Mouse (Mus musculus) lung, embryonic 15.5 days (tissue): ENCODE data around the gene Matn4. TPM values are rescaled to one million over a fixed set of nuclear protein-coding genes. Genes with fewer than 3 reads are reported as not detected.
A peak's percentile ranks its signal among the peaks of the same experiment; 100 is the strongest.

Source experiments
- ATAC-seq: fragments of 200-750 bp; cut with Nextera tagmentation; 2 replicates; pipeline ENCODE4 v1.8.0; 2017; ENCODE audit warnings: moderate number of reproducible peaks, borderline replicate concordance; ENCODE audit not compliant: low FRiP score, low TSS enrichment; ENCODE audit errors: extremely low read depth
- H3K27ac ChIP-seq: fragments of 300-500 bp; sonication (generic); 2 replicates; pipeline ENCODE4 v1.5.1; 2015; ENCODE audit warnings: moderate library complexity, mild to moderate bottlenecking, inconsistent platforms
- H3K27me3 ChIP-seq: fragments of 300-500 bp; sonication (generic); 2 replicates; pipeline ENCODE4 v1.6.1; 2015; ENCODE audit warnings: inconsistent platforms
- H3K36me3 ChIP-seq: fragments of 300-500 bp; sonication (generic); 2 replicates; pipeline ENCODE4 v1.6.1; 2015; ENCODE audit warnings: inconsistent platforms
- H3K4me1 ChIP-seq: fragments of 300-500 bp; sonication (generic); 2 replicates; pipeline ENCODE4 v1.6.1; 2015; ENCODE audit warnings: inconsistent platforms
- H3K4me2 ChIP-seq: fragments of 300-500 bp; sonication (generic); 2 replicates; pipeline ENCODE4 v1.6.1; 2015; ENCODE audit warnings: inconsistent platforms, mild to moderate bottlenecking, moderate library complexity
- H3K4me3 ChIP-seq: fragments of 300-500 bp; sonication (generic); 2 replicates; pipeline ENCODE4 v1.5.1; 2015; ENCODE audit warnings: mild to moderate bottlenecking, inconsistent platforms
- H3K9ac ChIP-seq: fragments of 300-500 bp; sonication (generic); 2 replicates; pipeline ENCODE4 v1.6.1; 2015; ENCODE audit warnings: inconsistent platforms
- H3K9me3 ChIP-seq: fragments of 300-500 bp; sonication (generic); 2 replicates; pipeline ENCODE4 v1.6.1; 2016; ENCODE audit warnings: inconsistent platforms
- WGBS: fragments of 180-500 bp; shearing (Covaris S2); methylation state at CpG from one replicate; pipeline ENCODE4 v1.1.7; 2015; 5-methylcytosine and 5-hydroxymethylcytosine counted together
- polyA plus RNA-seq: library from polyadenylated mRNA; unstranded; fragments of >200 nt; fragmentation: Nextera tagmentation; extraction: Ambion mirVana; gene quantifications from 2 replicates; pipeline ENCODE4 v1.2.1, GENCODE M21; 2015

Gene Matn4
- polyA plus RNA-seq, 1 experiment from 2014 or later: 42.7 TPM

GRCm38 (mm10) chr2:164443051-164443437 lies 38.1 kb upstream of the Matn4 start:
- Histone ChIP-seq H3K36me3 (no peaks in the 10 kb centered on the region), H3K4me3 (peak overlapping the region; percentile 74), H3K9ac (peak overlapping the region; percentile 83), H3K4me1 (peaks cover 50% of the 10 kb centered on the region), H3K4me2 (peak overlapping the region; percentile 84), H3K9me3 (no peaks in the 10 kb centered on the region), H3K27ac (peak overlapping the region; percentile 89), H3K27me3 (no peaks in the 10 kb centered on the region)
- 0% methylated on average over 26 of the region's 26 CpGs for WGBS
- peak; percentile 94 for ATAC-seq

GRCm38 (mm10) chr2:164442315-164443050 lies 37.5 kb upstream of the Matn4 start:
- ATAC-seq: peak; percentile 65
- peak overlapping the region; percentile 83 for H3K9ac ChIP-seq
- peak overlapping the region; percentile 89 for H3K27ac ChIP-seq
- peak overlapping the region; percentile 84 for H3K4me2 ChIP-seq
- no peaks in the 10 kb centered on the region for H3K9me3 ChIP-seq
- 3% methylated on average over 29 of the region's 29 CpGs for WGBS
- H3K4me3 ChIP-seq: peak overlapping the region; percentile 74
- peaks cover 54% of the 10 kb centered on the region for H3K4me1 ChIP-seq
- H3K27me3 ChIP-seq: no peaks in the 10 kb centered on the region
- no peaks in the 10 kb centered on the region for H3K36me3 ChIP-seq

- Histone ChIP-seq H3K9me3 (no peaks in the 10 kb centered on the region), H3K27ac (0 out of 2 replicates have a peak overlapping the region, but pooled peaks have one; percentile 69), H3K36me3 (no peaks in the 10 kb centered on the region), H3K4me2 (peak overlapping the region; percentile 84), H3K4me3 (peak overlapping the region; percentile 74), H3K9ac (peak overlapping the region; percentile 83), H3K27me3 (no peaks in the 10 kb centered on the region), H3K4me1 (peaks cover 62% of the 10 kb centered on the region)
- WGBS: 25% methylated on average over 7 of the region's 7 CpGs
- no peak for ATAC-seq
These were observed 36.8 kb upstream of the Matn4 start for GRCm38 (mm10) chr2:164441731-164442130.

GRCm38 (mm10) chr2:164441155-164441554 lies 36.2 kb upstream of the Matn4 start:
- Histone ChIP-seq H3K36me3 (no peaks in the 10 kb centered on the region), H3K4me3 (peak overlapping the region; percentile 74), H3K9ac (peak overlapping the region; percentile 83), H3K27me3 (no peaks in the 10 kb centered on the region), H3K27ac (peak overlapping the region; percentile 69), H3K4me1 (peaks cover 68% of the 10 kb centered on the region), H3K9me3 (no peaks in the 10 kb centered on the region), H3K4me2 (peak overlapping the region; percentile 84)
- WGBS: 38% methylated on average over 8 of the region's 8 CpGs
- ATAC-seq: no peak

- H3K9me3 ChIP-seq: no peaks in the 10 kb centered on the region
- H3K4me1 ChIP-seq: peaks cover 76% of the 10 kb centered on the region
- peak overlapping the region; percentile 84 for H3K4me2 ChIP-seq
- H3K4me3 ChIP-seq: peak overlapping the region; percentile 74
- ATAC-seq: peak; percentile 19
- peak overlapping the region; percentile 69; the same call in 1 of the 2 replicates for H3K27ac ChIP-seq
- no peaks in the 10 kb centered on the region for H3K36me3 ChIP-seq
- no peaks in the 10 kb centered on the region for H3K27me3 ChIP-seq
- WGBS: 49% methylated on average over 5 of the region's 5 CpGs
- H3K9ac ChIP-seq: no peak overlapping the region
These were observed 35.4 kb upstream of the Matn4 start for GRCm38 (mm10) chr2:164440314-164440713.

- H3K4me3 ChIP-seq: no peak overlapping the region
- no peak overlapping the region; the same call in 1 of the 2 replicates for H3K27ac ChIP-seq
- ATAC-seq: no peak
- peak overlapping the region; percentile 84 for H3K4me2 ChIP-seq
- 37% methylated on average over 3 of the region's 3 CpGs for WGBS
- no peak overlapping the region for H3K9ac ChIP-seq
- H3K4me1 ChIP-seq: peaks cover 89% of the 10 kb centered on the region
- no peaks in the 10 kb centered on the region for H3K9me3 ChIP-seq
- no peaks in the 10 kb centered on the region for H3K36me3 ChIP-seq
- no peaks in the 10 kb centered on the region for H3K27me3 ChIP-seq
These were observed 34.1 kb upstream of the Matn4 start for GRCm38 (mm10) chr2:164439001-164439421.

- H3K4me1 ChIP-seq: peaks cover 89% of the 10 kb centered on the region
- no peaks in the 10 kb centered on the region for H3K27me3 ChIP-seq
- H3K36me3 ChIP-seq: no peaks in the 10 kb centered on the region
- ATAC-seq: no peak
- 35% methylated on average over 8 of the region's 8 CpGs for WGBS
- H3K4me3 ChIP-seq: 0 out of 2 replicates have a peak overlapping the region, but pooled peaks have one; percentile 1
- H3K27ac ChIP-seq: 0 out of 2 replicates have a peak overlapping the region, but pooled peaks have one; percentile 22
- H3K4me2 ChIP-seq: peak overlapping the region; percentile 26; the same call in 1 of the 2 replicates
- no peaks in the 10 kb centered on the region for H3K9me3 ChIP-seq
- H3K9ac ChIP-seq: no peak overlapping the region
These were observed 33.3 kb upstream of the Matn4 start for GRCm38 (mm10) chr2:164438257-164438656.

GRCm38 (mm10) chr2:164437710-164438109 lies 32.8 kb upstream of the Matn4 start:
- peak overlapping the region; percentile 22; the same call in 1 of the 2 replicates for H3K27ac ChIP-seq
- H3K9ac ChIP-seq: no peak overlapping the region
- 39% methylated on average over 6 of the region's 6 CpGs for WGBS
- peaks cover 92% of the 10 kb centered on the region for H3K4me1 ChIP-seq
- H3K36me3 ChIP-seq: no peaks in the 10 kb centered on the region
- peak overlapping the region; percentile 26; the same call in 1 of the 2 replicates for H3K4me2 ChIP-seq
- no peaks in the 10 kb centered on the region for H3K27me3 ChIP-seq
- H3K4me3 ChIP-seq: no peak overlapping the region
- no peaks in the 10 kb centered on the region for H3K9me3 ChIP-seq
- no peak for ATAC-seq

- Histone ChIP-seq H3K4me1 (peaks cover 94% of the 10 kb centered on the region), H3K4me2 (peak overlapping the region; percentile 17; the same call in 1 of the 2 replicates), H3K9me3 (no peaks in the 10 kb centered on the region), H3K9ac (no peak overlapping the region), H3K4me3 (no peak overlapping the region), H3K27ac (peak overlapping the region; percentile 35; the same call in 1 of the 2 replicates), H3K27me3 (no peaks in the 10 kb centered on the region), H3K36me3 (no peaks in the 10 kb centered on the region)
- no peak for ATAC-seq
- WGBS: 45% methylated on average over 3 of the region's 3 CpGs
These were observed 32.0 kb upstream of the Matn4 start for GRCm38 (mm10) chr2:164436961-164437360.

GRCm38 (mm10) chr2:164436215-164436913 lies 31.4 kb upstream of the Matn4 start:
- Histone ChIP-seq H3K27ac (peak overlapping the region; percentile 35; the same call in 1 of the 2 replicates), H3K4me2 (peak overlapping the region; percentile 17; the same call in 1 of the 2 replicates), H3K36me3 (no peaks in the 10 kb centered on the region), H3K9me3 (no peaks in the 10 kb centered on the region), H3K4me1 (peaks cover 94% of the 10 kb centered on the region), H3K9ac (no peak overlapping the region), H3K4me3 (no peak overlapping the region), H3K27me3 (no peaks in the 10 kb centered on the region)
- no peak for ATAC-seq
- WGBS: 23% methylated on average over 8 of the region's 8 CpGs

- no peaks in the 10 kb centered on the region for H3K27me3 ChIP-seq
- H3K4me2 ChIP-seq: no peak overlapping the region
- peak overlapping the region; percentile 12; the same call in 1 of the 2 replicates for H3K27ac ChIP-seq
- no peak overlapping the region for H3K9ac ChIP-seq
- H3K9me3 ChIP-seq: no peaks in the 10 kb centered on the region
- no peak overlapping the region for H3K4me3 ChIP-seq
- H3K36me3 ChIP-seq: no peaks in the 10 kb centered on the region
- peaks cover 94% of the 10 kb centered on the region for H3K4me1 ChIP-seq
- ATAC-seq: no peak
- 37% methylated on average over 5 of the region's 5 CpGs for whole genome bisulfite sequencing
These were observed 30.5 kb upstream of the Matn4 start for GRCm38 (mm10) chr2:164435216-164436090.
